Mouse (Mus musculus) neural tube, embryonic 13.5 days (tissue): Measurements from ENCODE around the gene Kmt2d. TPM values are rescaled to one million over a fixed set of nuclear protein-coding genes. Genes with fewer than 3 reads are reported as not detected.

Experiments
- ATAC-seq: fragments of 200-750 bp; cut with Nextera tagmentation; 2 replicates; pipeline ENCODE4 v1.8.0; 2017; ENCODE audit warnings: low read depth, mild to moderate bottlenecking, moderate TSS enrichment, moderate library complexity
- H3K27ac ChIP-seq: fragments of 300-500 bp; sonication (generic); replicated peaks from 2 replicates; pipeline ENCODE4 v1.5.1; 2015; ENCODE audit warnings: moderate library complexity, mild to moderate bottlenecking, inconsistent platforms
- H3K27me3 ChIP-seq: fragments of 300-500 bp; sonication (generic); 2 replicates; pipeline ENCODE4 v1.6.1; 2015; ENCODE audit warnings: mild to moderate bottlenecking, inconsistent platforms
- H3K36me3 ChIP-seq: fragments of 300-500 bp; sonication (generic); 2 replicates; pipeline ENCODE4 v1.6.1; 2015; ENCODE audit warnings: mild to moderate bottlenecking, inconsistent platforms
- H3K4me1 ChIP-seq: fragments of 300-500 bp; sonication (generic); replicated peaks from 2 replicates; pipeline ENCODE4 v1.6.1; 2015; ENCODE audit warnings: inconsistent platforms
- H3K4me2 ChIP-seq: fragments of 300-500 bp; sonication (generic); 2 replicates; pipeline ENCODE4 v1.6.1; 2015; ENCODE audit warnings: inconsistent platforms, mild to moderate bottlenecking, moderate library complexity
- H3K4me3 ChIP-seq: fragments of 300-500 bp; sonication (generic); 2 replicates; pipeline ENCODE4 v1.5.1; 2015; ENCODE audit warnings: mild to moderate bottlenecking, inconsistent platforms
- H3K9ac ChIP-seq: fragments of 300-500 bp; sonication (generic); 2 replicates; pipeline ENCODE4 v1.6.1; 2015; ENCODE audit warnings: moderate library complexity, mild to moderate bottlenecking, inconsistent platforms
- H3K9me3 ChIP-seq: fragments of 300-500 bp; sonication (generic); 2 replicates; pipeline ENCODE4 v1.6.1; 2016; ENCODE audit warnings: inconsistent platforms
- WGBS: fragments of 180-500 bp; shearing (Covaris S2); methylation state at CpG from one replicate; pipeline ENCODE4 v1.1.7; 2015; 5-methylcytosine and 5-hydroxymethylcytosine counted together
- polyA plus RNA-seq: library from polyadenylated mRNA; unstranded; fragments of >200 nt; fragmentation: Nextera tagmentation; extraction: Ambion mirVana; gene quantifications from 2 replicates; pipeline ENCODE4 v1.2.1, GENCODE M21; 2015

The Kmt2d gene
- polyA plus RNA-seq, 1 experiment from 2014 or later: 9.7 TPM

DNA sequence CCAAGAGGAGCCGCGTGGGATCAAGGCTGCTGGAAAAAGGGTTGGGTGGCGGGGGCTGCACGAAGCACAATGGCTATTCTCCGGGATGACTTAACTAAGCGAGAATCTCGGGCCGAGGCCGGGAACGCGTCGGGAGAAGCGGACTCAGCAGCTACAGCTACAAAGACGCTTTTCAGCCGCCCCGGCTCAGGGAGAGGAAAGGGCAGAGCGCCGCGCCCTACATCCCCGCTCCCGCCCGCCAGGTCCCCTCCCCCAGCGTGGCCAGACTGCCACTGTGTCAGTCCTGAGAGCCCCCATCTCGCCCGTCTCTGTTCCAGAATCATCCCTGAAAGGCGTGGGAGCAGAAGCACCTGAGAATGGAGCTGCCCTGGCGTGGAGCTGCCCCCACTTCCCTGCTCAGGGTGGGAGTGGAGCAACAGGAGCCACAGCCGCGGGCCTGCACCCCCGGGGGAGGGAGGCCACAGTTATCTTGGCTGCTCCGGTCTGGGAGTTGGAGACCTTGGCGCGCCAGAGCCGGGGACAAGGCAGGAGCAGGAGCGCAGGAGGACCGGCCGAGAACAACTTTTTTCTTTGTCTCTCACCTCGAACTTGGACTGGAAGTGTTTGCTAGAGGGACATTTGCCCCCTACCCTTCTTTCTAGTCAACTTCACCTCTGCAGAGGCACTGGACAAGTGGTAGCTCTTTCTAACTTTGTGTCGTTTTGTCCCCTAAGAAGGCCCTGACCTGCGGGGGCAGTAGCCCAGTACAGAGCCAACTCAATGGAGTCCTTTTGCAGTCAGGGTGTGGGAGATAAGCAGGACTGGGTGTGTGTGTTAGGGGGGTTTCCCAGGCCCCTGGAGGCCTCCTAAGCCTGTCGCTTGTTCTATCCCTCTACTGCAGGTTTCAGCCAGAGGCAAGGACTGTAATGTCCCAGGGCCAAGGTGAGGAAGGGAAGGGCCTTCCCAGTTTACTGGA is 24.9 kb upstream of the Kmt2d start:
- H3K9ac ChIP-seq: peak overlapping the region; percentile 64
- no peaks in the 10 kb centered on the region for H3K9me3 ChIP-seq
- H3K4me1 ChIP-seq: peaks cover 45% of the 10 kb centered on the region
- H3K4me3 ChIP-seq: peak overlapping the region; percentile 32
- no peaks in the 10 kb centered on the region for H3K36me3 ChIP-seq
- peak overlapping the region; percentile 90 for H3K4me2 ChIP-seq
- WGBS: 2% methylated on average over 41 of the region's 41 CpGs
- ATAC-seq: 0 out of 2 replicates have a peak, but pooled peaks have one; percentile 33
- H3K27me3 ChIP-seq: peaks cover 99% of the 10 kb centered on the region
- H3K27ac ChIP-seq: peak overlapping the region; percentile 69

DNA sequence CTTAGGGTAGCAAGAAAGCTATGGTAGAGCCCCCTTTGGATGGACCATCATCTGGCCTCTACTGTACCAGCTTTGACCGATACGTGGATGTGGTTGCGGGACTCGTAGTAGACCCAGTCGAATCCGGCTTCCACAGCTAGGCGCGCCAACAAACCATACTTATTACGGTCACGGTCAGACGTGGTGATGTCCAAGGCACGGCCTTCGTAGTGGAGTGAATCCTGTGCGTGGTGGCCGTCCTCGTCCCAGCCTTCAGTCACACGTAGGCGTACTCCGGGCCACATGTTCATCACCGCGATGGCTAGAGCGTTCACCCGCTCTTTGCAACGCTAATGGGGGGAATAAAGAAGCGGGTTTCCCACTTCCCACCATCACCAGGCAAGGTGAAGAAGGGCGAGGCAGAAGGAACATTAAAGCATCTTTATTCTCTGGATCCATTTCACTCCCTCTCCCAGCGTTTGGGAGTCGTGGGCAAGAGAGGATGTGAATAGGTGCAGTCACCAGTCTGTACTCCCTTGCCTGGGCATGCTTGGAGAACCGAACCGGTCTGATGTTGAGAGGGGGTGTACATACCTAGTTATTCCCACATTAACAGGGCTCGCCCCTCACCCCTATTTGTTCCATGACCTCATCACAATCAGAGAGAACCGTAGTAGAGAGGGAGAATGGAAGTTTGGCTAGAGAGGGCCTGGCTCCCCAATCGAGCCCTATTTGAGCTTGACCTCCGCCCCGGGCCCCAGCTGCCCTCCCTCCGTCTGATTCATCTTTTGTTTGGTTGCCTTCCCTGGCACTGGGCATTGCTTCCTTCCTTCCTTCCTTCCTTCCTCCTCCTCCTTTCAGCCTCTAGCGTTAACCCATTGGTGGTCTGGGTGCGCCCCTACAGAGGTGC is 24.0 kb upstream of the Kmt2d start:
- no peaks in the 10 kb centered on the region for H3K36me3 ChIP-seq
- 2% methylated on average over 38 of the region's 38 CpGs for WGBS
- H3K9ac ChIP-seq: peak overlapping the region; percentile 64
- ATAC-seq: no peak
- peak overlapping the region; percentile 90 for H3K4me2 ChIP-seq
- H3K4me1 ChIP-seq: peaks cover 45% of the 10 kb centered on the region
- H3K27me3 ChIP-seq: peaks cover 96% of the 10 kb centered on the region
- no peaks in the 10 kb centered on the region for H3K9me3 ChIP-seq
- no peak overlapping the region for H3K27ac ChIP-seq
- H3K4me3 ChIP-seq: peak overlapping the region; percentile 47

- 0 out of 2 replicates have a peak, but pooled peaks have one; percentile 12 for ATAC-seq
These were observed 23.1 kb upstream of the Kmt2d start, which contains the start of gene Rhebl1 for GRCm38 (mm10) chr15:98893940-98894745. Gene Rhebl1, minus strand, starts transcription at chr15:98894540.

DNA sequence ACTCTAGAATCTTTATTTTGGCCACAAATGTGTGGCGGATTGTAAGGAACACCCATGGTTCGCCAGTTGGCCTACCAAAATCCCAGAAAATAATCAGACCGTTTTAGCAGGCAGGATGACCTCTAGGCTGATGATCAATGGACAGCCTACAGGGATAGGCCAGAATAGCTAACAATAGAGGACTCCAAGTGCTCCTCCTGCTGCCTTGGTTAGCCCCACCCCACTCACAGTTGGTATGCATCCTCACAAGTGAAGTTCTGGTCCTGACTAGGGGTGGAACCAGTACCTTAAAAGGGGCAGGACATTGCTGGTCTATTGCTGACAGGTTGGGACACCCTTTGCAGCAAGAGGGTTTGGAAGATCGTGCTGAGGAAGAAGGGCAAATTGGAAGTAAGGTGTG is 22.0 kb upstream of the Kmt2d start:
- Histone ChIP-seq H3K36me3 (no peaks in the 10 kb centered on the region), H3K4me1 (peaks cover 37% of the 10 kb centered on the region), H3K4me3 (no peak overlapping the region), H3K4me2 (no peak overlapping the region), H3K9ac (no peak overlapping the region), H3K9me3 (no peaks in the 10 kb centered on the region), H3K27me3 (peaks cover 76% of the 10 kb centered on the region), H3K27ac (no peak overlapping the region)
- 45% methylated on average over 4 of the region's 4 CpGs for WGBS
- ATAC-seq: no peak

More at GRCm38 (mm10) chr15:98893940-98894745, 23.1 kb upstream of the Kmt2d start, which contains the start of gene Rhebl1:
- Histone ChIP-seq H3K27ac (no peak within 1 kb of the TSS), H3K4me3 (peak within 1 kb of the TSS; percentile 47), H3K4me1 (peaks cover 45% of the 10 kb centered on the region), H3K9ac (peak within 1 kb of the TSS; percentile 64), H3K36me3 (no peaks in the 10 kb centered on the region), H3K4me2 (peak within 1 kb of the TSS; percentile 90), H3K9me3 (no peaks in the 10 kb centered on the region), H3K27me3 (peaks cover 87% of the 10 kb centered on the region)
- under 1% methylated on average over 77 of the region's 77 CpGs for WGBS

- WGBS: 40% methylated on average over 6 of the region's 6 CpGs
- Histone ChIP-seq H3K27ac (no peak overlapping the region), H3K4me1 (peaks cover 31% of the 10 kb centered on the region), H3K27me3 (peaks cover 67% of the 10 kb centered on the region), H3K4me2 (no peak overlapping the region), H3K4me3 (no peak overlapping the region), H3K9ac (no peak overlapping the region), H3K9me3 (no peaks in the 10 kb centered on the region), H3K36me3 (no peaks in the 10 kb centered on the region)
- no peak for ATAC-seq
These were observed 21.1 kb upstream of the Kmt2d start for GRCm38 (mm10) chr15:98891907-98892606.

DNA sequence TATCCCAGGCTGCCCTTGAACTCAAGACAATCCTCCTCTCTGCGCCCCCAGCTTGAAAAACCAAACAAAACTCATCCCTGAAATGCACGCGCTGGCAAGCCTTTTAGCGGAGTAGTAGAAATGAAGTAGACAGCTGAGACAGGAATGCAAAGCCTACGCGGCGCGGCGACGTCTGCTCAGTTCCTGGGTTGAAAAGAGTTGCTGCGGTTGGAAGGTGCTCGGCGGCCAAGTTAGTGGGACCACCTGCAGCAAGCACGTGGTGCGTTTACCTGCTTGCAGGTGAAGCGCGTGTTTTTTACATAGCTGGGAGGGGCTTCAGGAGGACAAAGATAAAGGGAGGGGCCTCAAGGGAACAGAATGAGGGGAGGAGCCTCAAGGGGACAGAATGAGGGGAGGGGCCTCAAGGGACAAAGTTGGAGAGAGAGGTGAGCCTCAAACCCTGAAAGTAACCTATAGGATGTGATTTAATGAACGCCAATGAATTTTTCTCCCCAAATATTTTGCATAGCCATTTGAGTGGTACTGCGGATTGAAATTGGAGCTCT is 20.3 kb upstream of the Kmt2d start:
- H3K4me3 ChIP-seq: no peak overlapping the region
- no peaks in the 10 kb centered on the region for H3K36me3 ChIP-seq
- WGBS: 10% methylated on average over 19 of the region's 19 CpGs
- H3K9me3 ChIP-seq: no peaks in the 10 kb centered on the region
- no peak overlapping the region for H3K9ac ChIP-seq
- no peak for ATAC-seq
- no peak overlapping the region for H3K27ac ChIP-seq
- peaks cover 59% of the 10 kb centered on the region for H3K27me3 ChIP-seq
- peaks cover 31% of the 10 kb centered on the region for H3K4me1 ChIP-seq
- no peak overlapping the region for H3K4me2 ChIP-seq

GRCm38 (mm10) chr15:98887526-98887925 is 16.5 kb upstream of the Kmt2d start:
- WGBS: 85% methylated on average over 7 of the region's 7 CpGs
- no peak for ATAC-seq

GRCm38 (mm10) chr15:98886667-98887387 is 15.8 kb upstream of the Kmt2d start:
- Histone ChIP-seq H3K36me3 (no peaks in the 10 kb centered on the region), H3K9ac (no peak overlapping the region), H3K4me2 (no peak overlapping the region), H3K9me3 (no peaks in the 10 kb centered on the region), H3K4me3 (no peak overlapping the region), H3K27ac (no peak overlapping the region), H3K4me1 (0 out of 2 replicates have a peak, but pooled peaks cover 4% of the 10 kb centered on the region), H3K27me3 (peaks cover 15% of the 10 kb centered on the region)
- ATAC-seq: no peak
- WGBS: 72% methylated on average over 8 of the region's 8 CpGs

More at GRCm38 (mm10) chr15:98887526-98887925, 16.5 kb upstream of the Kmt2d start:
- Histone ChIP-seq H3K9me3 (no peaks in the 10 kb centered on the region), H3K36me3 (no peaks in the 10 kb centered on the region), H3K9ac (no peak overlapping the region), H3K4me1 (0 out of 2 replicates have a peak, but pooled peaks cover 3% of the 10 kb centered on the region), H3K27me3 (peaks cover 21% of the 10 kb centered on the region), H3K27ac (no peak overlapping the region), H3K4me2 (no peak overlapping the region), H3K4me3 (no peak overlapping the region)

GRCm38 (mm10) chr15:98884106-98884505 is 13.1 kb upstream of the Kmt2d start:
- WGBS: 88% methylated on average over 1 of the region's 1 CpGs
- Histone ChIP-seq H3K36me3 (no peaks in the 10 kb centered on the region), H3K4me1 (peaks cover 22% of the 10 kb centered on the region), H3K4me3 (no peak overlapping the region), H3K9ac (no peak overlapping the region), H3K27me3 (no peaks in the 10 kb centered on the region), H3K4me2 (no peak overlapping the region), H3K27ac (no peak overlapping the region), H3K9me3 (no peaks in the 10 kb centered on the region)
- no peak for ATAC-seq

DNA sequence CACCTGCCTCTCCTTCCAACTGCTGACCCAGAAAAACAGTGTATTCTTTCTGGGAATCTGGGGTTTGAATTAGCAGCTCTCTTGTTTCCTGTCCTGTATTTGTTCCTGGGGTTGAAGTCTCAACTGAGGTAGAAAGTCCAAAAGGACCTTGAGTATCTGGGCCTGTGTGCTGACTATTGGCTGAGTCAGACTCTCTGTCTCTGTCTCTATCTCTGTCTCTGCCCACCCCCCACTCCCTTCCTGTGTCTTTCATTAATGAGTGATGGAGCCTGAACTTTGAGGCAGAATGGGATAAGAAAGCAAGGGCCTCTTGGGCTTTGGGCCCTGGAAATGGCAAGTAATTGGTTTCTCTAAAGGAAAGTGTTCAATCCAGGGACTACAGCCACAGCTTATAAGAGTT is 12.7 kb upstream of the Kmt2d start:
- Histone ChIP-seq H3K4me1 (peaks cover 26% of the 10 kb centered on the region), H3K9me3 (no peaks in the 10 kb centered on the region), H3K9ac (no peak overlapping the region), H3K4me2 (no peak overlapping the region), H3K27me3 (no peaks in the 10 kb centered on the region), H3K27ac (no peak overlapping the region), H3K36me3 (0 out of 2 replicates have a peak, but pooled peaks cover 4% of the 10 kb centered on the region), H3K4me3 (no peak overlapping the region)
- no peak for ATAC-seq
